Mouse (Mus musculus) embryonic facial prominence, embryonic 11.5 days (tissue): ENCODE measurements around the gene Lrrc26. TPM values are rescaled to one million over a fixed set of nuclear protein-coding genes. Genes with fewer than 3 reads are reported as not detected.

ENCODE experiments used
- ATAC-seq: fragments of 200-750 bp; cut with Nextera tagmentation; replicated peaks from 2 replicates; pipeline ENCODE4 v1.8.0; 2017; ENCODE audit warnings: low read depth; ENCODE audit not compliant: insufficient number of reproducible peaks, low FRiP score, low TSS enrichment
- DNase-seq: peaks from one replicate; pipeline ENCODE4 v3.0.0-alpha.2; 2015; ENCODE audit warnings: low spot score
- H3K27ac ChIP-seq: fragments of 300-500 bp; sonication (generic); replicated peaks from 2 replicates; pipeline ENCODE4 v1.5.1; 2014; ENCODE audit warnings: mild to moderate bottlenecking, low read depth, low read length, control low read depth
- H3K27me3 ChIP-seq: fragments of 300-500 bp; sonication (generic); 2 replicates; pipeline ENCODE4 v1.6.1; 2014; ENCODE audit warnings: mild to moderate bottlenecking, low read length, moderate library complexity, mixed read lengths; ENCODE audit not compliant: control insufficient read depth, insufficient read depth
- H3K36me3 ChIP-seq: fragments of 300-500 bp; sonication (generic); replicated peaks from 2 replicates; pipeline ENCODE4 v1.6.1; 2014; ENCODE audit warnings: low read depth, mild to moderate bottlenecking, low read length, moderate library complexity, mixed read lengths; ENCODE audit not compliant: control insufficient read depth, insufficient read depth
- H3K4me1 ChIP-seq: fragments of 300-500 bp; sonication (generic); 2 replicates; pipeline ENCODE4 v1.6.1; 2014; ENCODE audit warnings: low read length, mixed read lengths; ENCODE audit not compliant: control insufficient read depth, insufficient read depth
- H3K4me2 ChIP-seq: fragments of 300-500 bp; sonication (generic); 2 replicates; pipeline ENCODE4 v1.6.1; 2014; ENCODE audit warnings: low read depth, mild to moderate bottlenecking, control low read depth, low read length, moderate library complexity
- H3K4me3 ChIP-seq: fragments of 300-500 bp; sonication (generic); 2 replicates; pipeline ENCODE4 v1.5.1; 2014; ENCODE audit warnings: low read depth, low read length, control low read depth
- H3K9ac ChIP-seq: fragments of 300-500 bp; sonication (generic); replicated peaks from 2 replicates; pipeline ENCODE4 v1.6.1; 2014; ENCODE audit warnings: mild to moderate bottlenecking, control low read depth, low read length
- H3K9me3 ChIP-seq: fragments of 300-500 bp; sonication (generic); replicated peaks from 2 replicates; pipeline ENCODE4 v1.6.1; 2016; ENCODE audit warnings: mild to moderate bottlenecking, low read length, inconsistent platforms, mixed read lengths; ENCODE audit not compliant: control insufficient read depth
- WGBS: fragments of 180-500 bp; shearing (Covaris S2); extraction: QIAGEN DNeasy Blood & Tissue Kit; methylation state at CpG from one replicate; pipeline ENCODE4 v1.1.7; 2014; 5-methylcytosine and 5-hydroxymethylcytosine counted together
- polyA plus RNA-seq: library from polyadenylated mRNA; unstranded; fragments of >200 nt; fragmentation: Nextera tagmentation; extraction: Ambion mirVana; gene quantifications from 2 replicates; pipeline ENCODE4 v1.2.1, GENCODE M21; 2014

The Lrrc26 gene
- not detected in 2 replicates for polyA plus RNA-seq

DNA sequence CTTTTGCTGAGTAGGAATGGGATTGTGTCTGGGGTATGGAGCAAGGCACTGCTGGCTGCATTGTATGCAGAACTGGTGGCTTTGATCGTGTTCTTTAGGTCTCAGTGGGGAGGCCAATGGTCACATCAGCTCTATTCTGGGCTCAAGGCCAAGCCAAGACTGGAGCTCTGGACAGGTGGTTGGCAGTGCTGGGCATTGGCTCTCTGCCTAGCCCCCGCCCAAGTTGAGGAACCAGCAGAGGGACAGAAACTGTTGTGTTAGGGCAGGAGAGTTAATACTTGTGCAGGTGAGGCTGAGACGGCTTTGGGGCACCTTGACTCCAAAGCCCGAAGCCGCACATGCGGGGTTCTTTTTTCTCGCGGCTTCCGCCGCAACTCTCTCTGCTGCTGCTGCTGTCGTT, at the start of gene Lrrc26:
Gene Lrrc26 (plus strand): TSS at position 265 of the 400 bp plus-strand sequence.
- Histone ChIP-seq H3K27ac (no peak within 1 kb of the TSS), H3K4me3 (no peak within 1 kb of the TSS), H3K36me3 (peaks cover 3% of the 10 kb centered on the region), H3K4me1 (peaks cover 3% of the 10 kb centered on the region; the same call in 1 of the 2 replicates), H3K27me3 (peaks cover 55% of the 10 kb centered on the region), H3K9ac (no peak within 1 kb of the TSS), H3K9me3 (no peaks in the 10 kb centered on the region), H3K4me2 (no peak within 1 kb of the TSS)
- ATAC-seq (no peak), DNase-seq (no peak)
- 9% methylated on average over 11 of the region's 11 CpGs for WGBS

DNA sequence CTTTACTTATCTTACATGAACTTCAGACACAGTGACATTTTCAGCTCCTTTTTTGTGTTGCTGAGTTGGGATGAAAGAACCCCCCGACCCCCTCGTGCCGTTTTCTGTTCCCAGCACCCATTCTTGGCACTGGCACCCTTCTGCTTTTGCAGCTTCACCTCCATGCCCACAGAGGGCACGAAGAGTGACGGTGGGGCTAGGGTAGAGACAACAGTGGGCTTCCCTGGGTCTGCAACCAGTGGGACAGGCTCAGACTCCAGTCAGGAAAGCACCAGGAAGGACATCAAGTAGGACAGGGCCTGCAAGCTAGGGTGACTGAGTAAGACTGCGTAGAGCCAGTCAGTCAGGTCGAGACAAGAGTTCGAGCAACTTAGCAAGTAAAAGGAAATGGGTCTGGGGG, 49.4 kb upstream of the Lrrc26 start:
- Histone ChIP-seq H3K27ac (no peak overlapping the region), H3K4me2 (peak overlapping the region; percentile 55), H3K4me1 (peaks cover 8% of the 10 kb centered on the region; the same call in 1 of the 2 replicates), H3K9me3 (no peaks in the 10 kb centered on the region), H3K4me3 (no peak overlapping the region; the same call in 1 of the 2 replicates), H3K27me3 (peaks cover 25% of the 10 kb centered on the region), H3K9ac (peak overlapping the region; percentile 37), H3K36me3 (no peaks in the 10 kb centered on the region)
- ATAC-seq (peak; percentile 10; the same call in 1 of the 2 replicates), DNase-seq (no peak)
- WGBS, result 45% methylated on average over 8 of the region's 8 CpGs

DNA sequence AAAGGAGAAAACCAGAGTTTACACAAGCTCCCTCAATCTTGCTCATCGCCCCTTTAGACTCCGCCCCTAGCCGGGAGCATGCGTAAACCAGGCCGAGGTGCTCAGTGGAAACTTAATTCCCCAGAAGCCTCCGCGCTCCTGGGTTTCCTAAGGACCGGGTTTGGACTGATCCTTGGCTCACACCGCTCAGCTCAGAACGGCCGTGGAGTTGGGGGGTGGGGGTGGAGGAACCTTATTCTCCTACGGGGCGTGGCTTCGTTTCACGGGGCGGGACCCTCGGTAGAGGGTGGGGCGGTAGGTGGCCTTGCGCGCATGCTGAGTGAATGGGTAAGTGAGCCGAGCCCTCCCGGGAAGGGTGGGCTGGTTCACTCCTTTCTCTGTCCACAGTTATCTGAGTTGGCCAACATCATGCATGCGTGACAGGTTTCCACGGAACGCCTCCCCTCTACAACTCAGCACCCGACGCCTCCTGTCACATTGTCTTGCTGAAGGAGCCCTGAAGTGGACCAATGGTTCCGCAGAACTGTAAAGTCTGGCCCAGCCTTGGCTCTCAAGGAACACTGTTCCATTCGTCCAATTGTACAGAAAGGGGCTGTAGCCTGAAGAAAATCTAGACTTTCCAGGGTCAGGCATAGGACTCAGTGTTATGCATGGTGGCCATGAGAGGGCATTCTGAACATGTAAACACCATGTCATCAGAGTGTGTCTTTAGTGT, 48.8 kb upstream of the Lrrc26 start:
- ATAC-seq (peak; percentile 74), DNase-seq (peak; percentile 86)
- Histone ChIP-seq H3K36me3 (no peaks in the 10 kb centered on the region), H3K9me3 (no peaks in the 10 kb centered on the region), H3K4me3 (peak overlapping the region; percentile 54), H3K27me3 (peaks cover 25% of the 10 kb centered on the region), H3K4me2 (peak overlapping the region; percentile 55), H3K27ac (no peak overlapping the region), H3K4me1 (peaks cover 8% of the 10 kb centered on the region; the same call in 1 of the 2 replicates), H3K9ac (peak overlapping the region; percentile 34)
- 1% methylated on average over 29 of the region's 29 CpGs for WGBS

DNA sequence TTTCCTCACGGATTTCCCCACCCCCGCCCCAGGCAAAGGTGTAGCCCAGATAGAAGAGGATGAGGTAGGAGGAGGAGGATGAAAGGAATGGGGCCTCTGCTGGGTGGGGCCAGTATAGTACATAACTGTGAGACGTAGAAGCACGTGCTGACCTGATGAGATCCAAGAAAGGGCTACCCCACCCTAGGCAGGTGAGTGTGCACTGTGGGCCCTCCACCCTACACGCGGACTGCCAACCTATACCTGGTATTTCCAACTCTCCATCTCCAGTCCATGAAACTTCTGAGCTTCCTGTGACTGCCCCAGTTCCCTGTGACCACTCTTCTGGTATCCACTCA, 48.3 kb upstream of the Lrrc26 start:
- H3K4me1 ChIP-seq, result peaks cover 8% of the 10 kb centered on the region; the same call in 1 of the 2 replicates
- no peaks in the 10 kb centered on the region for H3K36me3 ChIP-seq
- H3K4me3 ChIP-seq, result peak overlapping the region; percentile 54
- H3K27me3 ChIP-seq, result peaks cover 25% of the 10 kb centered on the region
- no peak overlapping the region for H3K27ac ChIP-seq
- no peak for ATAC-seq
- 24% methylated on average over 6 of the region's 6 CpGs for WGBS
- 0 out of 2 replicates have a peak overlapping the region, but pooled peaks have one; percentile 60 for H3K9ac ChIP-seq
- H3K4me2 ChIP-seq, result peak overlapping the region; percentile 95
- no peak for DNase-seq
- H3K9me3 ChIP-seq, result no peaks in the 10 kb centered on the region

DNA sequence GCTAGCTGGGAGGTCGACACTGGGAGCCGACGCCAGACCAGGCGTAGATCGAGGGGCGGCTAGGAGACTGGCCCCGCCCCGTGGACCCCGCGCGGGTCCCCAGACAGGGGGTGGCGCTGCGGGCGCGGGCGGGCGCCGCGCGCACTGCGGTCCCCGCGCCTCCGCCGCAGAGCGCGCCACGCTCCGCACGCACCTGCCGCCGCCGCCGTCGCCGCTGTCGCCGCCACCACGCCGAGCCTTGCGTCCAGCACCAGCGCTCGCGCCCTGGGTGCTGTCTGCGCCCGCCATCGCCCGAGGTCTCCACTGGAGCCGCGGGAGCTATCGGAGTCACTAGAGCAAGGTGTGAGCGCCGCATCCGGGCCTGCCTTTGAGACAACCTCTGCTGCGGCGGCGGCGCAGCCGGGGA, 47.6 kb upstream of the Lrrc26 start, which contains the start of the genes Rnf208 and Cysrt1:
Gene Rnf208 (plus strand): TSS at position 155 of the 406 bp plus-strand sequence.
Gene Cysrt1 (minus strand): TSS at position 352 of the 406 bp plus-strand sequence.
- Histone ChIP-seq H3K4me3 (peak within 1 kb of the TSS; percentile 54), H3K9ac (peak within 1 kb of the TSS; percentile 60), H3K36me3 (no peaks in the 10 kb centered on the region), H3K9me3 (no peaks in the 10 kb centered on the region), H3K4me2 (peak within 1 kb of the TSS; percentile 95), H3K27ac (no peak within 1 kb of the TSS), H3K27me3 (peaks cover 25% of the 10 kb centered on the region), H3K4me1 (peaks cover 8% of the 10 kb centered on the region; the same call in 1 of the 2 replicates)
- WGBS, result under 1% methylated on average over 25 of the region's 59 CpGs
- ATAC-seq (no peak), DNase-seq (no peak)

DNA sequence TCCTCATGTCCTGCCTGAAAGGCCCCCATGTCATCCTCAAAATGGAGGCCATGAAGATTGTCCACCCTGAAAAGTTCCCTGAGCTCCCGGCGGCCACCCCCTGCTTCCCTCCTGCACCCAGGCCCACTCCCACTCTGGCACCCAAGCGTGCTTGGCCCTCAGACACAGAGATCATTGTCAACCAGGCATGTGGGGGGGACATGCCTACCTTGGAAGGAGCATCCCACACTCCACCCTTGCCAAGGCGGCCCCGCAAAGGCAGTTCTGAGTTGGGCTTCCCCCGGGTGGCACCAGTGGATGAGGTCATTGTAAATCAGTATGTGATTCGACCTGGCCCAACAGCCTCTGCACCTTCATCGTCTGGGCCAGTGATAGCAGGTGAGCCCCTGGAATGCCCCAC, 46.4 kb upstream of the Lrrc26 start:
- Histone ChIP-seq H3K4me2 (peak overlapping the region; percentile 95), H3K4me3 (no peak overlapping the region), H3K27ac (no peak overlapping the region), H3K36me3 (no peaks in the 10 kb centered on the region; the same call in 1 of the 2 replicates), H3K9ac (no peak overlapping the region), H3K27me3 (peaks cover 25% of the 10 kb centered on the region), H3K4me1 (peaks cover 8% of the 10 kb centered on the region; the same call in 1 of the 2 replicates), H3K9me3 (no peaks in the 10 kb centered on the region)
- WGBS, result 75% methylated on average over 8 of the region's 8 CpGs
- no peak for ATAC-seq
- DNase-seq, result no peak

DNA sequence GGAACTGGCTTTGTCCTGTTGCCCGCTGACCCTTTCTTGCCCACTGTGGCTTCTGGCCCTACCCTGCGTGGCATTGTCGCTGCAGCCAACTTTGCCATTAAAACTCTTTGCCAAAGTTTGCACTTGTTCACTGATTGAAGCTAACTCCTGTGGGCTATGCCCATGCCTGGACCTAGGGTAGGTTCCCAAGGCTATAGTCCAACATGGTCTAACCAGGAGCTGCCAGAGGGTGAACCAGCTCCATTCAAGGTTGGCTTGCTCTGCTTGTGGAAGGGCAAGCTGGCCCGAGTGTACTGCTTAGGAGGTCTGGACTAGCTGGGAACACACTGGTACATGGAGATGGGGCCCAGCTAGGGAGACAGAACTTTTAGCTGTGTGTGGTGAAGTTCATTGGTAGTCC, 45.6 kb upstream of the Lrrc26 start:
- H3K4me3 ChIP-seq, result no peak overlapping the region
- peaks cover 8% of the 10 kb centered on the region; the same call in 1 of the 2 replicates for H3K4me1 ChIP-seq
- no peaks in the 10 kb centered on the region; the same call in 1 of the 2 replicates for H3K36me3 ChIP-seq
- DNase-seq (no peak), ATAC-seq (no peak)
- peaks cover 25% of the 10 kb centered on the region for H3K27me3 ChIP-seq
- H3K9me3 ChIP-seq, result no peaks in the 10 kb centered on the region
- no peak overlapping the region for H3K4me2 ChIP-seq
- 86% methylated on average over 4 of the region's 4 CpGs for WGBS
- H3K9ac ChIP-seq, result no peak overlapping the region
- no peak overlapping the region for H3K27ac ChIP-seq
